Mouse (Mus musculus) ES-Bruce4 (cell line): ENCODE measurements at regions not wholly inside any gene's neighbourhood (a gene's known extent, or its start where the extent isn't known, plus 50 kb on each side); places are given as distances from the start of the nearest gene placed in this dataset.

Source experiments
- H3K27ac ChIP-seq: 2 replicates; pipeline ENCODE4 v1.5.1; 2012; ENCODE audit warnings: low read length, inconsistent platforms; ENCODE audit not compliant: insufficient read depth
- H3K27me3 ChIP-seq: 2 replicates; pipeline ENCODE4 v1.6.1; 2012; ENCODE audit warnings: mild to moderate bottlenecking, low read length, inconsistent platforms; ENCODE audit not compliant: control insufficient read depth, poor library complexity, insufficient read depth, severe bottlenecking
- H3K36me3 ChIP-seq: 2 replicates; pipeline ENCODE4 v1.6.1; 2012; ENCODE audit warnings: inconsistent platforms, mild to moderate bottlenecking, low read length, moderate library complexity; ENCODE audit not compliant: control insufficient read depth, poor library complexity, insufficient read depth, severe bottlenecking
- H3K4me1 ChIP-seq: one replicate; pipeline ENCODE4 v1.8.1; 2011; ENCODE audit warnings: low read length; ENCODE audit not compliant: control insufficient read depth, insufficient read depth
- H3K4me3 ChIP-seq: 2 replicates; pipeline ENCODE4 v1.5.1; 2011; ENCODE audit warnings: low read depth, mild to moderate bottlenecking, low read length
- H3K9ac ChIP-seq: 2 replicates; pipeline ENCODE4 v1.6.1; 2012; ENCODE audit warnings: low read depth, mild to moderate bottlenecking, inconsistent platforms; ENCODE audit not compliant: poor library complexity, severe bottlenecking
- H3K9me3 ChIP-seq: replicated peaks from 2 replicates; pipeline ENCODE4 v1.6.1; 2012; ENCODE audit warnings: mild to moderate bottlenecking, low read length, inconsistent platforms; ENCODE audit not compliant: control insufficient read depth, poor library complexity, insufficient read depth, severe bottlenecking
- CTCF ChIP-seq: IDR thresholded peaks from one replicate; pipeline ENCODE4 v1.8.1; 2011; ENCODE audit warnings: low read depth, low read length
- EP300 ChIP-seq: IDR thresholded peaks from 2 replicates; pipeline ENCODE4 v1.6.1; 2011; ENCODE audit warnings: low read depth, low read length; ENCODE audit not compliant: insufficient read depth
- POLR2A ChIP-seq: IDR thresholded peaks from one replicate; pipeline ENCODE4 v1.8.1; 2011; ENCODE audit warnings: low read length; ENCODE audit not compliant: insufficient read depth

DNA sequence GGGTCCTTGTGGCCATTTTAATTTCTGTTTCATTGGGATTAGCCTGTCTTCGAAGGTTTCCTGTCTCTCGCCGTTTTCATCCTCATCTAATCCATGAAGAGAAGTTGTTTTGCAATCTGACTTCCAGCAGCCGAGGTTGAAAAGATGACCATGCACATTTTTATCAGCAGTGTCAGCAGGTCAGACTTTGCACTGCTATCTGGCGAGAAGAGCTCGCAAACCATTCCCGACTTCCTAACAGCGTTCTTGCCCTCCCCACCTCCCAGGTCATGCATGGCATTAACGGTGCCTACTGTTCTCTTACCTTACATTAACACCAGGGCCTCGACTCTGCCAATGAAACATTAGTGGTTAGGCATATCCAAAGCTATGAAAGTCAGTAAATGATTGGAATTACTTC, 60.1 kb upstream of the Elovl6 start:
- no peak for TF ChIP-seq POLR2A
- TF ChIP-seq EP300, result no peak
- no peak for TF ChIP-seq CTCF
- Histone ChIP-seq H3K27me3 (no peaks in the 10 kb centered on the region), H3K9ac (no peak overlapping the region), H3K4me1 (no peaks in the 10 kb centered on the region), H3K4me3 (no peak overlapping the region), H3K36me3 (no peaks in the 10 kb centered on the region), H3K27ac (no peak overlapping the region), H3K9me3 (peaks cover 2% of the 10 kb centered on the region; the same call in 1 of the 2 replicates)

DNA sequence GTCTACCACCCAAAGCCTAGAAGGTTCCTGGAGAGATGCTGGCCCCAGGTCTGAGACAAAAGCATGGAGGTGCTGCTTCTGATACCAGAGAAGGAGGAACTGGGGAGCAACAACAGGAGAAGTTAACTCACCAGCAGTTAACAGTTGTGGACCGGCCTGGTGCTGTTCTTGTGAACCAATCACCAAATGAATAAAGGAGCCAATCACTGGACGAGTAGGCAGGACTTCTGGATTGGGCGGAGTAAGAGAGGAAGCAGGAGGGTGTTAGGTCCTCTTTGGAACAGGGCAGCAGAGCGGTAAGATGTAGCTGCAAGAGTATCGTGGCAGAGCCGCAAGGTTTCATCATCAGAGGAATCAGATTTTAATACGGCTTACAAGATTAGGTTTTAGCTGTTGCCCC, 57.7 kb upstream of the Elovl6 start:
- Histone ChIP-seq H3K9ac (no peak overlapping the region; the same call in 1 of the 2 replicates), H3K9me3 (no peaks in the 10 kb centered on the region), H3K4me3 (no peak overlapping the region), H3K27me3 (no peaks in the 10 kb centered on the region), H3K27ac (no peak overlapping the region), H3K4me1 (no peaks in the 10 kb centered on the region), H3K36me3 (no peaks in the 10 kb centered on the region)
- no peak for TF ChIP-seq CTCF
- TF ChIP-seq POLR2A, result peak; percentile 37

DNA sequence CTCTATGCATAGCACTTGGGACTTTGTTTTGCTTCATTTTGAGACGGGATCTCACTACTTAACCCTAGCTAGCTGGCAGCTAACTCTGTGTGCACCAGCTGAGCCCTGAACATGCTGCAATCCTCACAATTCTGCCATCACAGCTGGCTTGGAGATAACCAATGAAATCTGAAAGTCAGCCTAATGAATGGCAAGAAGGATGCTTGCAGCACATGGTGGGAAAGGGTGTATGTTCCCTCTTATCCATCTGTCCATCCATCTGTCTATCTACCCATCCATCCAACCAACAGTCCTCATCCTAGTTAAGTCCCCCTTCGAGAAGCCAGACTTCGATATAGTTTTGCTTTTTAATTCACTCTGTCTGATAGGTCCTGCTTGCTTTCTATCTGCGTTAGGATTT, 55.9 kb upstream of the Elovl6 start:
- Histone ChIP-seq H3K4me3 (no peak overlapping the region), H3K27me3 (no peaks in the 10 kb centered on the region), H3K9ac (no peak overlapping the region), H3K9me3 (peaks cover 4% of the 10 kb centered on the region; the same call in 1 of the 2 replicates), H3K36me3 (no peaks in the 10 kb centered on the region), H3K4me1 (no peaks in the 10 kb centered on the region), H3K27ac (no peak overlapping the region)
- TF ChIP-seq POLR2A (no peak), CTCF (no peak), EP300 (no peak)

DNA sequence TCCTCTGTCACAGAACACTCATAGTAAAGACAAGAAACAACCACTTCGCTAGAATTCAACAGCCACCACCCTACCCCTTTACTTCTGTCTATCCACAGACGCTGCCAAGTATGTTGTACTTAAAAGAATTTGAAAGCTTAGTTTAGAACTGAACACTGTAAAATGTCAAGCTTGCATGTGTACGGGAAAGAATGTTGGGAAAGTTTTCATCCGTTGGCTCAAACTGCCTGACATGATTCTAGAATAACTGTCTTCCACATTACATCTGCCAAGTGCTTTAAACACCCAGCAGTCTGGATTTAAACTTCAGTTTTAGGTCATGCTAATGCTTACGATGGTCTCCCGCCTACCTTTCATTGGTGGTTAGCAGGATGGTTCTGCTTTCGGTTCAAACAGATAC, 54.1 kb upstream of the Elovl6 start:
- no peaks in the 10 kb centered on the region for H3K4me1 ChIP-seq
- H3K9me3 ChIP-seq, result peaks cover 4% of the 10 kb centered on the region; the same call in 1 of the 2 replicates
- H3K27ac ChIP-seq, result no peak overlapping the region
- H3K36me3 ChIP-seq, result no peaks in the 10 kb centered on the region
- H3K4me3 ChIP-seq, result no peak overlapping the region
- H3K9ac ChIP-seq, result no peak overlapping the region
- no peaks in the 10 kb centered on the region for H3K27me3 ChIP-seq
- TF ChIP-seq EP300 (no peak), POLR2A (no peak), CTCF (no peak)

DNA sequence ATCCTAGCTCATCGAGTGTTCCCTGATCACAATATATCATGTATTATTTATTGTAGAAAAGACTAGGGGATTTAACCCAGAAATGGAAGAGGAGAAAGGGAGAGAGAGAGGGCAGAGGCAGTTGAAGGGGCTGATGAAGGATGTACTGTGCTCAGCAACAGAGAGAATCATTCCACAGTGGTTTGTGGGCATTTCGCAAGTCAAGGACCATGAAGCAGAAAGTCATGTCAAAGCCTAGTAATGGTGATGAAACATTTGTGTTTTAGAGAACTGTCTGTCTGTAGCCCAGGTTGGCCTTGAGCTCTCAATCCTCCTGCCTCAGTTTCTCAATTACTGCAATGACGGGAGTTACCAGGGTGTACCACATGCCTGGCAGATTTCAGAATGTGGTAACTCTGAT, 50.9 kb upstream of the Elovl6 start:
- Histone ChIP-seq H3K9me3 (peaks cover 4% of the 10 kb centered on the region; the same call in 1 of the 2 replicates), H3K9ac (no peak overlapping the region), H3K4me1 (no peaks in the 10 kb centered on the region), H3K36me3 (no peaks in the 10 kb centered on the region), H3K27ac (no peak overlapping the region), H3K4me3 (no peak overlapping the region), H3K27me3 (no peaks in the 10 kb centered on the region)
- no peak for TF ChIP-seq POLR2A
- no peak for TF ChIP-seq CTCF
- TF ChIP-seq EP300, result no peak
